Mouse (Mus musculus) brain, embryonic 18.5 days (tissue): ENCODE data around the gene Nop16.

ENCODE experiments used
- DNase-seq: peaks from one replicate; pipeline ENCODE4 v3.0.0-alpha.2; 2012; ENCODE audit warnings: low read depth, low spot score

Gene Nop16

DNA sequence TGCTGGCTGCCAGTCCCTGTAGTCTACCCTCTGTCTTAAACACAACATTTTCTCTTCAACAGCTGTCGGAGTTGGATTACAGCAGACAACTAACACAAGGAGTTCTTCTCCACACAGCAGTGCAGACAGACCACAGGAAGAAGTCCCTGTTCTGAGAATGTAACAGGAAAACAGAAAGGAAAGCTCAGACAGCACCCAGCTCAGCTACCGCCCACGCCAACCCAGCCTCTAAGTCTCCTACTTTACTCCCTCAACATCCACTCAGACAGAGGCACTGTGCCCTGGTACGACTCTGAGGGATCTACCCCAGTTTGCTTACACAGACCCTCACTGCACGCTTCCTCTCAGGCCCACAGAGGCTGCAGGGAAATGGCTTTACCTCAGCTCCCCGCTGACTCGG lies 29.3 kb downstream of the Nop16 start:
- DNase-seq = no peak

DNA sequence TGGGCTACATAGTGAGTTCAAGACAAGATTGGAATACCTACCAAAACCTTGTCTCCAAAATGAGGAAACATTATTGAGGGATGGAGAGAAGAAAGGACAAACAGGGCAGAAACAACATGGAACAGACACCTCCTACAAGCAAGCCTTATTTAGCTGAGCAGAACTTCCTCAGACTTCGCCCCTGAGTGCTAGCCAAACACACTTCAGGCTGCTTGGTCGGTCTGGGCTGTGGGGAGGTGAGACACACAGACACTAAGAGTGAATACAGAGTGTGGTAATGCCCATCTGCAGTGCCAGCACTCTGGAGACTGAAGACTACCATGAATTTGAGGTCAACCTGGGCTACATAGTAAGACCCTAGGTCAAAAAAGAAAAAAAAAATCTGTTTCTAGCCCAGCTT lies 30.2 kb downstream of the Nop16 start:
- no peak for DNase-seq

DNA sequence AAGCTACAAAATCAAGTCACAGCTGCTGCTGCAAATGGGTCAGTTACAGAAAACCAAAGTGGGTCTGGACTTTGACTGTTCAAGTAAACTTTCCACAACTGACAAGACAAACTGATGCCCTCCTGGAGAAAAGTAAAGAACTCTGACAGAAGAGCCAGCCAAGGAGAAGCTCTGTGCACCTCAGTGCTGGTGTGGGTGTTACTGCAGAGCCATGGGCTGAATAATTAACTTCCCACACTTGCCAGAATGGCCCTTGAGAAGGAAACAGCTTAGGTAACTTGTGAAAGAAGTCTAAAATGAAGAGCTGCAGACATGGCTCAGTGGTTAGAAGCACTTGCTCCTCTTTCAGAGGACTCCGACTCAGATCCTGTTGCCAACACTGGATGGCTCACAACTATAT lies 32.2 kb downstream of the Nop16 start:
- no peak for DNase-seq

DNA sequence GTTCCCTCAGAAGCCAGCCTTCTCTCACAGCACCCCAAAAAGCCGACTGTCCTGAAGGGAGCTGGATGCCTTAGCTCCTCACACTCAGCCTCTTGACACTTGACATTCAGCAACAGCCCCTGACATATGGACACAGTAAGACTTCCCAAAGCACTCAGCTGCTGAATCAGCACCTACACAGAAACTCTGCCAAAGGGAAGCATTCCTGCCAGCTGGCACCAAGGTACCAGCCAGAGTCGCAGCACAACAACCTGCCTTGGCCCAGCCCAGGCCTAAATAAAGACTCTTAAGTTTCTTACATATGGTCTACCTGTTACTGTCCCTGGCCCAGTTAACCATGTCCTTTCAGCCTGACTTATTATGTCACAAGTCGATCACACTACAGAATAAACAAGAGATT lies 33.1 kb downstream of the Nop16 start:
- DNase-seq = no peak

DNA sequence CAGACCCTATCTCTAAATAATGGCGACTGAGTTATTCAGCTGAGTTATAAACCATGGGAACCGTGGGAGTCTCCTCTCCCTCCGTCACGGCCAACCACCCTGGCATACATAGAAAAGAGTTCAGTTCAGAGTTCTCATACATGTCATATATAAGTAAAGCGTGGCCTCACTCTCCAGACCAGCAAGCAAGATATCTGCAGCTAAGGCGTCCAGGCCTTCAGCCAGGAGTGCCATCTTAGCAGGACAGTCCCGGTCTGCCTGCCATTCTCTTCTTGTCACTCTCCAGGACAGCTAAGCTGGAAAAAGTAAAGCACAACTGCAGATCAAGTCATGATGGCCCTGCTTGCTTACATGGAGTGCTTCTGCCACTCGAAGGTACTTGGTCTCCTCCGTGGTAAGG lies 33.7 kb downstream of the Nop16 start:
- no peak for DNase-seq

DNA sequence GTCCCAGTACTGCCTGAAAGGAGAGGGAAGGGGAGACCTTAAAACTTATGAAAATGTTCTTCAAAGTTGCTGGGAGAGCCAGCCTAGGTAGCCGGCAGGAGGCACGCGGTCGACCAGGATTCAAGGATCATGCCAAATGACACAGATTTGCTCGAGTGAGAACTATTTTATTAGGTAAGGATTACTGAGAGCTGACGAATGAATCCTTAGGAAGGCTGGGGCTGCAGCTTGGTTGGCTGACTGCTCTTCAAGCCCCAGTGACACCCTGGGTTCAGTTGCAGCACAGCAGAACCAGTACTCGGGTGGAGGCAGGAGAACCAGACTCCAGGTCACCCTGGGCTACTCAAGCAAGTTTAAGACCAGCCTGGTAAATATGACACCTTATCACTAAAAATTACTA lies 41.9 kb downstream of the Nop16 start:
- DNase-seq = no peak
